In genomic region chr11:6063501-6064214, GRCm38 (mm10) we compare ENCODE assay signal across 11 mouse cellular contexts. TPM values are rescaled to one million over a fixed set of nuclear protein-coding genes. Genes with fewer than 3 reads are reported as not detected.
DNase-seq lines count a peak whose midpoint lies in the region; ATAC-seq and TF ChIP-seq lines count a peak whose summit lies in the region.
"Had no signal": no experiment of that assay in that cellular context is flagged by ENCODE, and none has a peak within 500 bp of the region (broad histone marks: within the 10 kb centered on the region; RNA-seq: fewer than 3 reads in every experiment).

No protein-coding gene starts in this region.

- TF ChIP-seq CTCF in cerebellum, adult 2 months (IDR thresholded peaks at IDR 0.05; ENCODE audit: borderline replicate concordance, insufficient read depth, low read depth, low read length) = no peak

- H3K4me2 ChIP-seq in kidney, embryonic 15.5 days = peak overlapping the region; percentile 99
- peak overlapping the region; percentile 59 for H3K4me2 ChIP-seq in forebrain, embryonic 16.5 days (ENCODE audit: low read length)
- H3K4me2 ChIP-seq in midbrain, embryonic 14.5 days (ENCODE audit: low read length) = peak overlapping the region; percentile 63
- no peak overlapping the region for H3K4me2 ChIP-seq in liver, embryonic 11.5 days

- peak overlapping the region; percentile 98 for H3K27ac ChIP-seq in cerebellum, adult 2 months (ENCODE audit: insufficient read depth, low read length)
- H3K27ac ChIP-seq in kidney, embryonic 15.5 days = no peak overlapping the region
- H3K27ac ChIP-seq in forebrain, embryonic 16.5 days (ENCODE audit: low read length) = peak overlapping the region; percentile 84
- H3K27ac ChIP-seq in midbrain, embryonic 14.5 days (replicated peaks; ENCODE audit: low read depth, low read length) = peak overlapping the region; percentile 43
- H3K27ac ChIP-seq in liver, embryonic 11.5 days (ENCODE audit: low read depth, low read length) = no peak overlapping the region
- H3K27ac ChIP-seq: macrophage had no signal

- H3K9me3 ChIP-seq in kidney, embryonic 15.5 days (replicated peaks) = no peaks in the 10 kb centered on the region
- no peaks in the 10 kb centered on the region for H3K9me3 ChIP-seq in forebrain, embryonic 16.5 days (ENCODE audit: control insufficient read depth, low read length)
- no peaks in the 10 kb centered on the region for H3K9me3 ChIP-seq in midbrain, embryonic 14.5 days (ENCODE audit: control insufficient read depth, low read length)
- no peaks in the 10 kb centered on the region for H3K9me3 ChIP-seq in liver, embryonic 11.5 days (ENCODE audit: control insufficient read depth, low read length)

- peak; percentile 60 to 62 for DNase-seq in cerebellum, adult 2 months
- no peak for DNase-seq in cerebellum, adult 8-10 months
- DNase-seq in kidney, adult 11 months = no peak
- DNase-seq in midbrain, embryonic 14.5 days = peak; percentile 25
- DNase-seq in liver, embryonic 11.5 days (ENCODE audit: low spot score) = no peak
- no peak for DNase-seq in left cerebral cortex, postnatal 25 days (ENCODE audit: low spot score in 2 of 2)
- DNase-seq: kidney, postnatal 36 days; liver had no signal

- H3K36me3 ChIP-seq in kidney, embryonic 15.5 days = no peaks in the 10 kb centered on the region
- H3K36me3 ChIP-seq in forebrain, embryonic 16.5 days (ENCODE audit: control insufficient read depth, insufficient read depth) = no peaks in the 10 kb centered on the region
- H3K36me3 ChIP-seq in midbrain, embryonic 14.5 days (ENCODE audit: control insufficient read depth, insufficient read depth, low read length) = no peaks in the 10 kb centered on the region
- no peaks in the 10 kb centered on the region for H3K36me3 ChIP-seq in liver, embryonic 11.5 days (ENCODE audit: control insufficient read depth, insufficient read depth, low read length)

- WGBS in cerebellum, adult 2 months = 17% methylated on average over 17 of the region's 17 CpGs
- WGBS in kidney, embryonic 15.5 days = 43% methylated on average over 17 of the region's 17 CpGs
- WGBS in forebrain, embryonic 16.5 days = 41% methylated on average over 17 of the region's 17 CpGs
- WGBS in midbrain, embryonic 14.5 days = 43% methylated on average over 17 of the region's 17 CpGs
- 41% methylated on average over 17 of the region's 17 CpGs for WGBS in liver, embryonic 11.5 days

- intact Hi-C loops in left cerebral cortex, postnatal 25 days (cut with DNase I) = loop anchor here (5.0 kb wide), 1 partner anchor 46 kb away; no protein-coding TSS in a partner anchor

- H3K9ac ChIP-seq in kidney, embryonic 15.5 days = no peak overlapping the region
- peak overlapping the region; percentile 83 for H3K9ac ChIP-seq in forebrain, embryonic 16.5 days (replicated peaks; ENCODE audit: low read depth, low read length)
- peak overlapping the region; percentile 78 for H3K9ac ChIP-seq in midbrain, embryonic 14.5 days (replicated peaks; ENCODE audit: low read length)
- no peak overlapping the region for H3K9ac ChIP-seq in liver, embryonic 11.5 days (ENCODE audit: low read depth, low read length)

- ATAC-seq in kidney, embryonic 15.5 days (replicated peaks; ENCODE audit: low FRiP score) = 0 out of 2 replicates have a peak, but pooled peaks have one; percentile 7
- no peak for ATAC-seq in forebrain, embryonic 16.5 days
- no peak for ATAC-seq in midbrain, embryonic 14.5 days (ENCODE audit: low FRiP score, low TSS enrichment)
- ATAC-seq in liver, embryonic 11.5 days (replicated peaks; ENCODE audit: low FRiP score) = no peak

- H3K27me3 ChIP-seq in cerebellum, adult 2 months (ENCODE audit: control insufficient read depth, insufficient read depth, low read length) = no peaks in the 10 kb centered on the region
- H3K27me3 ChIP-seq in kidney, embryonic 15.5 days = peaks cover 67% of the 10 kb centered on the region
- H3K27me3 ChIP-seq in forebrain, embryonic 16.5 days (replicated peaks; ENCODE audit: control insufficient read depth, insufficient read depth, low read length) = peaks cover 32% of the 10 kb centered on the region
- H3K27me3 ChIP-seq in midbrain, embryonic 14.5 days (ENCODE audit: control insufficient read depth, insufficient read depth, low read length) = peaks cover 43% of the 10 kb centered on the region
- H3K27me3 ChIP-seq in liver, embryonic 11.5 days (replicated peaks; ENCODE audit: control insufficient read depth, insufficient read depth, low read length) = peaks cover 60% of the 10 kb centered on the region

- H3K4me1 ChIP-seq in cerebellum, adult 2 months (ENCODE audit: control insufficient read depth, insufficient read depth, low read length) = peaks cover 33% of the 10 kb centered on the region
- peaks cover 25% of the 10 kb centered on the region for H3K4me1 ChIP-seq in kidney, embryonic 15.5 days
- H3K4me1 ChIP-seq in forebrain, embryonic 16.5 days (replicated peaks; ENCODE audit: control insufficient read depth, insufficient read depth, low read length) = peaks cover 36% of the 10 kb centered on the region
- H3K4me1 ChIP-seq in midbrain, embryonic 14.5 days (ENCODE audit: control insufficient read depth, insufficient read depth, low read length) = peaks cover 26% of the 10 kb centered on the region
- no peaks in the 10 kb centered on the region; the same call in 1 of the 2 replicates for H3K4me1 ChIP-seq in liver, embryonic 11.5 days (replicated peaks; ENCODE audit: control insufficient read depth, insufficient read depth, low read length)

- peak overlapping the region; percentile 91 for H3K4me3 ChIP-seq in cerebellum, adult 2 months (replicated peaks; ENCODE audit: insufficient read depth, low read depth, low read length)
- H3K4me3 ChIP-seq in kidney, embryonic 15.5 days (replicated peaks) = peak overlapping the region; percentile 61; the same call in 1 of the 2 replicates
- H3K4me3 ChIP-seq in forebrain, embryonic 16.5 days (replicated peaks; ENCODE audit: low read length) = peak overlapping the region; percentile 65
- peak overlapping the region; percentile 65 for H3K4me3 ChIP-seq in midbrain, embryonic 14.5 days (replicated peaks; ENCODE audit: low read depth, low read length)
- no peak overlapping the region for H3K4me3 ChIP-seq in liver, embryonic 11.5 days (ENCODE audit: low read depth, low read length)

- TF ChIP-seq POLR2A in cerebellum, adult 2 months (IDR thresholded peaks at IDR 0.05; ENCODE audit: borderline replicate concordance, insufficient read depth, low read length) = no peak

RNA-seq across cellular contexts. Expression of gene Camk2b, which starts 2.5 kb away (rescaled TPM):
- 479 and 518 TPM in 2 replicates for polyA plus RNA-seq in cerebellum, adult 2 months (2012; rRNA removed)
- polyA plus RNA-seq in kidney, embryonic 15.5 days (2015; fragmentation: Nextera tagmentation; extraction: Ambion mirVana) = 4.3 and 4.5 TPM in 2 replicates
- 163 and 171 TPM in 2 replicates for polyA plus RNA-seq in forebrain, embryonic 16.5 days (2015; fragmentation: Nextera tagmentation; extraction: Ambion mirVana)
- polyA plus RNA-seq in midbrain, embryonic 14.5 days (2014; fragmentation: Nextera tagmentation; extraction: Ambion mirVana) = 85.6 and 124 TPM in 2 replicates
- 0.99 and 1.0 TPM in 2 replicates for polyA plus RNA-seq in liver, embryonic 11.5 days (2014; fragmentation: Nextera tagmentation; extraction: Ambion mirVana)
- 100 to 1,000 TPM; 645 to 685 TPM for total RNA-seq in left cerebral cortex, postnatal 25 days (2021)

Comparison
In these comparisons a context has a peak if more than half of its experiments do, and no peak if none do; other contexts are left out.
1. DNase-seq: peak in cerebellum, adult 2 months (2 of 2) and midbrain, embryonic 14.5 days (single experiment); none in cerebellum, adult 8-10 months (single experiment), kidney, adult 11 months (single experiment), liver, embryonic 11.5 days (single experiment) and left cerebral cortex, postnatal 25 days (0 of 2).
2. H3K27ac ChIP-seq: peak in cerebellum, adult 2 months (single experiment), forebrain, embryonic 16.5 days (single experiment) and midbrain, embryonic 14.5 days (single experiment); none in kidney, embryonic 15.5 days (single experiment) and liver, embryonic 11.5 days (single experiment).
3. H3K9ac ChIP-seq: peak in forebrain, embryonic 16.5 days (single experiment) and midbrain, embryonic 14.5 days (single experiment); none in kidney, embryonic 15.5 days (single experiment) and liver, embryonic 11.5 days (single experiment).
4. RNA of gene Camk2b, which starts 2.5 kb away (polyA plus RNA-seq): 479 to 518 TPM in cerebellum, adult 2 months, 163 to 171 TPM in forebrain, embryonic 16.5 days and 85.6 to 124 TPM in midbrain, embryonic 14.5 days; 4.3 to 4.5 TPM in kidney, embryonic 15.5 days and 0.99 to 1.0 TPM in liver, embryonic 11.5 days; every median in the first group is over 10 times any median in the second.